Mouse (Mus musculus): ENCODE results near the gene Hnf4a.

The Hnf4a gene

DNA sequence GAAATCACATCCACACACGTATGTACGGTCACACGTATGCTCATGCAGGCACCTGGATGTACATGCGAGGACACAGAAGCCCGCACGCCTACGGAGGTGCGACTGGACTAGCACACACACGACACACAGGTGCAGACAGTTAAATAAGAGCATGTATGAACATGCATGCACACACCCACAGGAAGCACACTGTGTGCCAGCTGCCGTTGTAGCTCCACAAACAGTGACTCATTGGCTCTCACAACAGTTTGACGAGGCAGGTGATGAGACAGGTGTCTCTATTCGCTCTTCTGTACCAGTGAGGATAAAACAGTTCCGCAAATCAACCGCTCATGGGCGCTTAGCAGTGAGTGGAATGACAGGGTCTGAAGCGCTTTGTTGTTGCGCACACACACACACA lies 16.0 kb upstream of the Hnf4a start:
- DNase-seq (ENCODE audit: low read depth, low spot score): peak; percentile 9

DNA sequence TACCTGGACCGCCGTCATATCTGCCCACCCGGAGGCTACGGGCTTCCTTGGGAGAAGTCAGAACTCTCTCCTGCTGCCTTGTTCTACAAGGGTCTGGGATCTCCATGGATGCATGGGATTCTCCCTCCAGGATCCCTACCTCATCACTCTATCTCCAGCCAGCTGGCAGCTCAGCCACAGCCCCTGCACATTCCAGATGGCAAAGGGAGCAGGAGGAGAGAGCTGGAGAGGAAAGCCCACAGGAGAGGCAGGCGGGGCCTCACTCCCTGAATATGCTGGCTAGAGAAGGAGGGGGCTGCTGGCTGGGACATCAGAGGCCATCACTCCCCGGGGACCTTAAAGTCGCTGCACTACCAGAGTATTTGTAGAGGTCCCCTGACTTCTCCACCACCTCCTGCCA lies 15.3 kb upstream of the Hnf4a start:
- DNase-seq (ENCODE audit: low read depth, low spot score): peak; percentile 53

GRCm38 (mm10) chr2:163492018-163492417 lies 14.6 kb upstream of the Hnf4a start, which contains the start of gene R3hdml:
TSS of gene R3hdml (plus strand) at chr2:163492318.
- no peak for DNase-seq (ENCODE audit: low read depth, low spot score)

- DNase-seq (ENCODE audit: low read depth, low spot score): no peak
Observed at GRCm38 (mm10) chr2:163493031-163493430, 13.6 kb upstream of the Hnf4a start.

- DNase-seq (ENCODE audit: low read depth, low spot score): no peak
Observed at GRCm38 (mm10) chr2:163493976-163494375, 12.6 kb upstream of the Hnf4a start.

- no peak for DNase-seq (ENCODE audit: low read depth, low spot score)
Observed at GRCm38 (mm10) chr2:163494456-163494855, 12.2 kb upstream of the Hnf4a start.

DNA sequence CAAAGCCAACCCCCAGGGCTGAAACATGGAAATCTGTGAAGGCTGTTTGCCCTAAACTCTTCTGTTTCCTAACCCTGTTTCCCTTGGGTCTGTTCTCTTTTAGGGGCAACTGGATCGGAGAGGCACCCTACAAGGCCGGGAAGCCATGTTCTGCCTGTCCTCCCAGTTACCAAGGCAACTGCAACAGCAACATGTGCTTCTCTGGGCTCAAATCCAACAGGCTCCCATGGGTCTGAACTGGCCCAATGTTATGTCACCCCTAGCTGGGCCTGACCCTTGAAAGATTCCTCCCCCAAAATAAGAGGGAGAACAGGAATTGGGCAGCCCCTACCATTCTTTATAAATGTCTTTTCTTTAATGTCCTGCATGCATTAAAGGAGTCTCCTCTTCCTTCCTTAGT lies 4.4 kb upstream of the Hnf4a start:
- DNase-seq (ENCODE audit: low read depth, low spot score): no peak

- no peak for DNase-seq (ENCODE audit: low read depth, low spot score)
Observed at GRCm38 (mm10) chr2:163503191-163503590, 3.4 kb upstream of the Hnf4a start.

DNA sequence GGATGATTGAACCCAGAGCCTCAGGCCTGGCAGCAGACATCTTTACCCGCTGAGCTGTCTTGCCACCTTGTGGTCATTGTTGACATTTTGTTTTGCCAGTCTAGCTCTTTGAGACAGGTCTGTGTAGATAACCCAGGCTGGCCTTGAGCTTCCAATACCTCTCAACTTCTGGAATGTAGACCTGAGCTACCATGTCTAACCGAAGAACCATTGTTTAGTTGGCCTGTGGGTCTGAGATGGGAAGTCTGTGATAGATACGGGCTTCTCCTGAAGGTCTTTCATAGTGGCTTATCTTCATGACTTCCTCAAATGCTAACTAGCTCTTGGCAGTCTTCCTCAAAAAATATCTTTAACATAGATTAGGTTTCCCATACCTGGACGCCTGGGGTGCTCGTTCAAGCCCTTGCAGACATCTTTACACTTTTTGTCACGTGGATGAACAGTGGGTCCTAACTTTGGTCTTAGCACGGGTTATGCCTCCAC lies 19.2 kb downstream of the Hnf4a start:
- DNase-seq (ENCODE audit: low read depth, low spot score): no peak

DNA sequence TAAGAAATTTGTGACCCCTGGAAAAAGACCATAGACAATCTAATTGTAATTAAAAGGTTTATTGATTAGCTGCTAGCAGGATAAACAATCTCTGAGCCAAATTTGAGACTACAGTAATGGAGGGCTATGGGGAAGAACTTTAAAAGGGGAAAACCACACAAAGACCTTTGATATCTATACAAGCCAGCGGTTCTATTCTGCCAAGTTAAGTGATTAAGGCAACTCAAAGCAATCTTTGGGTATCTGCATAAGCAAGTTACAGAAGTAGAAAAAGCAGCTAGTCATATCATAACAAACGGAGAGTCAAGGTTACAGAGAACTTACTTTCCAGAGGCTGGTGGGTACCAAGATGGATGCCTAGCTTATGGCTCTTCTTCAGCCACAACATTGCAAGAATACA lies 20.9 kb downstream of the Hnf4a start:
- no peak for DNase-seq (ENCODE audit: low read depth, low spot score)

- no peak for DNase-seq (ENCODE audit: low read depth, low spot score)
Observed at GRCm38 (mm10) chr2:163530418-163530817, 23.8 kb downstream of the Hnf4a start.

DNA sequence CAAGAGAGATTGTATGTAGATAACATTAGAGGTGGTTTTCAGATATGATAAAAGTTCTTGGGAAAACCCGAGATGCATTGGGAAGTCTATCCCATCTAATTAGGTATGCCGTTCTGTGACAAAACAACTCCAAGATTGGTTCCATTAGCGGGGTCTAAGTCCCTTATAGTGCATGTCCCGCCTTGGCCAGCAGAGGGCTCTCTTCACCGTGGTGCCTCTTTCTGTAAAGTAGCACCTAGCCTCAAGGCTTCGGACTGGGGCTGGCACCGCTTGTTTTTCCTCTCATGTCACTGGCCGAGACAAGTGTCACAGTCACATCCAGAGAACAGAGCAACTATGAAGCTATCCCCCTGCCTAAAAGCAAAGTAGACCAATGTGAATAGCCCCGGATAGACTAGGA lies 25.3 kb downstream of the Hnf4a start:
- peak; percentile 87 for DNase-seq (ENCODE audit: low read depth, low spot score)

- no peak for DNase-seq (ENCODE audit: low read depth, low spot score)
Observed at GRCm38 (mm10) chr2:163533226-163533625, 26.6 kb downstream of the Hnf4a start.

DNA sequence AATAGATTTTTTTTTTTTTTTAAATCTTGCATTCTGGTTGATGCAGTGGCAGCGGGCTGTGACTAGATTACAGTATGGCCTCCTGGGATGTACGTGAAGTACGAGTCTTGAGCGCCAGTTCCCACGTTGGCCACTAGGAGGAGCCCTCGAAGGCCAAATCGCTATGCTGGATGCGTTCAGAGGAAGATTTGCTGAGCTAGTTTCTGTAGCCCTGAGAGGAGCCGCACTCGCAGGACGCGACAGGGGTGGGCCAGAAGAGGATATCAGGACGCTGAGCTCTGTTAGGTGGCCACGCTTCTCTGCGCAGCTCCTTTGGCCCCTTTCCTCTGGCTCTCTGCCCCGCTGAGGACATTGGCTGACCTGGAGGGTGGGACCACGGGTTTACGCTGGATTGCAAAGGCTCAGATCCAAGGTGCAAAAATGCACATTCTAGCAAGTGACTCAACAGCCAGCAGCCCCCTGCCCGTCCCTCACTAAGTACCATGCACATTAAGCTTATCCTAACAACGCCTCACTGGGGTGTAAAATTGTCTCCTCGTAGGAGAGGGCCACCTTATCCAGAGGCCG lies 28.4 kb downstream of the Hnf4a start:
- DNase-seq (ENCODE audit: low read depth, low spot score): peak; percentile 94

DNA sequence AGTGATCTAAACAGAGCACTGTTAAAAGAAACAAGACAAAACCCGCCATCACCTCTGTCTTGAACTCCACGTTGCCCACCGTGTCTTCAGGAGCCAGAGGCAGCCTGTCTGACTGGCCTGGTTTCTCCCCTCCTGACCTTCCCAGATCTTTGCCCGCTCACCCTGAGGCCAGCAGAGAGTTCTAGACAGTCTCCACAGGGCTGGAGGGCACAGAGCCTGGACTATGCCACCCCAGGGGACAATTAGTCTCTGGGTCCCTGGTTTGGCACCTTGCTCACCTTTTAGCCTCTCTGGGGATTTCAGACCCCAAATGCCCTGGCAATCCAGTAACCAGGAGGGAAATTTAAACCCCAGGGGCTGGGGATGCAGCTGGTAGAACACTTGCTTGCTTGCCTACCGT lies 30.8 kb downstream of the Hnf4a start:
- DNase-seq (ENCODE audit: low read depth, low spot score): no peak

- peak; percentile 56 for DNase-seq (ENCODE audit: low read depth, low spot score)
Observed at GRCm38 (mm10) chr2:163538410-163538809, 31.8 kb downstream of the Hnf4a start.

DNA sequence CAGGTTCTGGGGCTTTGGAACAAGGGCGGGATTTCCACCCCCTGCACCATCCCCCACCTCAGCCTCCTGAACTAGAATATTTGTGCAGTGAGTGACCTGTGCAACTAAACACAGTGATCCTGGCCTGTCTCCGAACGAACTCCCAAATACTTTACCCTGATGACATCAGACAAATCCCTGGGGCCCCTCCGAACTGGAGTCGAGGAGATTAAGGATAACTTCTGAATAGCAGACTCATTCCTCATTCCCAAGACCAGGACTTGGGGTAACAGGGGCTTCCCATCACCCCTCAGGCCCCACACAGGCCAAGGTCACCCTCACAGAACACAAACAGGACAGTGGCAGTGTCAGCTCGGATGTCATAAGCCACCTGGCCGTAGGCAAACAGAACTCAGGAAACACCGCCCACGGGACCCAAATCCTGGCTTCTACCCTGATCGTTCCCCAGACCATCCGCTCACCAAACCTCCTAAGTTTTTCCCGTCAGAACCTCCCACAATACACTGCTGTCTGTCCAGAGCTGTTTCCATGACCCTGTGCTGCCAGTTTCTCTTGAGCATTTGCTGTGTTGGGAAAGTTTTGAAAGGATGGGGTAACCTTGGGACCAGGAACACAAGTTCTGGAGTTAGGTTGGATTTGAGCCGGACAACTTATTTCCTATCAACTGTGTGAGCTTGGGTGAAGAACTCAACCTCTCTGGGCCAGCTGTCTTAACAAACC lies 32.9 kb downstream of the Hnf4a start:
- DNase-seq (ENCODE audit: low read depth, low spot score): no peak

DNA sequence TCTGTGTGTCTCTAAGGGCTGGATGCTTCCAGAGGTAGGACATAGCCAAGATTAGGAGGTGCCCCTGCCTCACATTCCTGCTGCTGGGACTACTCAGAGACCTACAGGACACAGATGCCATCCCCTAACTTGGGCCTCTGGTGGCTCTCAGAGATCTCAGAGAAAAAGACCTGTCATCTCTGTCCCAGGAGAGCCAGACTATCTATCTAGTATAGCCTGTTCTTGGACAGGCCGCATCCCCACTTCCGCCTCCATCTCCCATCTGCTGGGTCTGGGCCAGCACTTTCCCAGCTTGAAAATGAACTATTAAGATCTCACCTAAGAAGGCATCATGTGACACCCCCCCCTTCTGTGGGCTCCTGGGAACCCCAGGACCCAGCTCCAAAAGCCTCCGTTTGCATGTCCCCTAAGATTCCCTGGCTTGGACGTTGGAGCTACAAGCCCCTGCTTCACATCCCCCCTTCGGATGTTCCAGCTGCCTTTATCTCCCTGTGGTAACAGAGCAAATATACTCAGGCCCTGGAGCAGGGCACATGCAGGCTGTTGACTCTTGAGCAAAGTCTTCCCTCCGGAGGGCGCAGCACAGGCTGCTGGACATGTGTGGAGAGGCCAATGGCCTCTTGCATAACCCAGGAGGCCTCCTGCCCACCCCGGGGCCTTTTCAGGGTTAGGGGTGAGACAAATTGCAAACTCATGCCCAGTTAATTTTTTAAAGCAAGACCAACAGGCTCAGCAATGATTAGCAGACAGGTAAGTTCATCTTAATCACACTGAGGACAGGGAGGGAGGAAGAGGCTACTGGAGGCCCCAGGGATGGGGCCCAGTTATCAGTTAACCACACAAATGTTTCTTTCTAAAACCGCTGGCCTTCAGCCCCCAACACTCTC lies 33.9 kb downstream of the Hnf4a start:
- no peak for DNase-seq (ENCODE audit: low read depth, low spot score)

DNA sequence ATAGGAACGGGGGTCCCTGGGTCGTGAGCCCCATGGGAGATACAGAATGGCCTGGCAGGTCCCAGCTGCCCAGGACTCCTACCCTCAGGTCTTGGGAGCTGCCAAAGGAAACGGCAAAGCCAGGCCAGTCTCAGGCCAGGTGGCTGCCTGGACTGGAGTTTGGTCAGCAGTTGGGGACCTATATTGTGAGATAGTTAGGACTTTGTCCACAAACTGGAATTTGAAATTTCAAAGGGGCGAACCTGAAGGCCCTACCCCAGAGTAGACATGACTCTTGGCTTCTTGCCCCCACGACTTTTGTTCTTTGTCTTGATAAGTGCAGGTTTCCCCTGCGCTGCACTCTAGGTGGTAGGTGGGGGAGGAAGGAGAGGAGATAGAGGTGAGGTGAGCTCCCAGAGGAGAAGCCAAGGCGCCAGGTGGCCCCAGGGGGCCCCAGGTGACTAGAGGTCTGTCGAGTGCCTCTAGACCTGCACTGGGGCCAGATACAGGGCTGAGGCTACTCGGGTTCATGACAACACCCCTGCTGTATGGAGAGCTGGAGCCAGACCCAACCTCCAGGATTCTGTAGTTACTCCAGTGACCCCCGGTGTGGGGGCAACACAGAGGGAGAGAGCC lies 35.1 kb downstream of the Hnf4a start:
- no peak for DNase-seq (ENCODE audit: low read depth, low spot score)

DNA sequence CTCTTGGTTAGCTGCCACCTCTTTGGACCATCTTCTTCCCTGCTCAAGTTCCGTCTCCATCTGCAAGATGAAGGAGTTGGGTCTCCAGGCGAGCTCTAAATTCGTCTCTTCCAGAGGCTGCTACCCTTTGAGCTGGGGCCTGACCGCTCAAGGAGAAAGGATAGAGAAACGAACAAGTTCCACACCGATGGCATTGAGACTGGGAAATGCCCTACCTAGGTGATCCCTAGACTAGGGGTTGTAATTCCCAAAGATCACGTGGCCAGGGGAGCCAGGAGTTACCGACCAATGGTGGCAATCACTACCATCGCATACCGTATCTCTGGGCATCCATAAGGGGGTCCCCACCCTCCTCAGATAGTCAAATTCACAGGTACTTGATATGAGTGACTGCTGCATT lies 36.1 kb downstream of the Hnf4a start:
- DNase-seq (ENCODE audit: low read depth, low spot score): no peak

DNA sequence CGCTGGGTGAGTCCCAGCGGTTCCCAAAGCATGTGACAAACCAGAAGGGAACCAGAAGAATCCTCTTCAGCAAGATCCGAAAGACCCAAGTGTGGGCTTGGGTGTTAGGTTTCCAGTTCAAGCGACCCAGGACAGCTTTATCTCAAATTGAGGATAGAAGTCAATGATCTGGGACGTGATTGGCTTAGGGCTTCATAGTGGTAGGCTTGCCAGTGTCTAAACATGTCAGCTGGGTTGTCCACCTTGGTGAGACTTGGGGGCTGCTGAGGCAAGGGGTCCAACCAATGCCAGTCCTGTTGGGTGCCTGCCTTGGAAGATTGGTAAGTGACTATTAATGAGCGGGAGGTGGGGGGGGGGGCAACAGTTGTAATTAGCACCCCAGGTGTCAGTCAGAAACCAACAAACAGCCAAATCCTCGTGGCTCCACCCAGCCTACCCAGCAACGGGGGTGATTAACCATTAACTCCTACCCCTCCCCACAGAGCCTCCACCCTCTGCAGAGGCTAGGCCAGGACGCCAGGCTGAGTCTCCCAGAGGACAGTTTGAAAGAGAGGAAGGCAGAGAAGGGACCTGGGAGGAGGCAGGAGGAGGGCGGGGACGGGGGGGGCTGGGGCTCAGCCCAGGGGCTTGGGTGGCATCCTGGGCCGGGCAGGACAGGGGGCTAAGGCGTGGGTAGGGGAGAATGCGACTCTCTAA lies 40.2 kb downstream of the Hnf4a start:
- no peak for DNase-seq (ENCODE audit: low read depth, low spot score)
